Mouse (Mus musculus) midbrain, embryonic 14.5 days (tissue): ENCODE measurements around the gene Hagh. TPM values are rescaled to one million over a fixed set of nuclear protein-coding genes. Genes with fewer than 3 reads are reported as not detected.

Experiments
- ATAC-seq: fragments of 200-750 bp; cut with Nextera tagmentation; 2 replicates; pipeline ENCODE4 v1.8.0; 2017; ENCODE audit warnings: moderate number of reproducible peaks, moderate library complexity; ENCODE audit not compliant: low FRiP score, low TSS enrichment
- DNase-seq: peaks from one replicate; pipeline ENCODE4 v3.0.0-alpha.2; 2015
- H3K27ac ChIP-seq: fragments of 300-500 bp; sonication (generic); replicated peaks from 2 replicates; pipeline ENCODE4 v1.5.1; 2014; ENCODE audit warnings: mild to moderate bottlenecking, low read depth, low read length, moderate library complexity
- H3K27me3 ChIP-seq: fragments of 300-500 bp; sonication (generic); 2 replicates; pipeline ENCODE4 v1.6.1; 2014; ENCODE audit warnings: low read length, control low read depth, mixed read lengths; ENCODE audit not compliant: control insufficient read depth, insufficient read depth
- H3K36me3 ChIP-seq: fragments of 300-500 bp; sonication (generic); 2 replicates; pipeline ENCODE4 v1.6.1; 2014; ENCODE audit warnings: low read length, control low read depth; ENCODE audit not compliant: control insufficient read depth, insufficient read depth
- H3K4me1 ChIP-seq: fragments of 300-500 bp; sonication (generic); 2 replicates; pipeline ENCODE4 v1.6.1; 2014; ENCODE audit warnings: mild to moderate bottlenecking, antibody characterized with exemption, low read length, control low read depth; ENCODE audit not compliant: control insufficient read depth, insufficient read depth
- H3K4me2 ChIP-seq: fragments of 300-500 bp; sonication (generic); 2 replicates; pipeline ENCODE4 v1.6.1; 2014; ENCODE audit warnings: mild to moderate bottlenecking, low read length, moderate library complexity
- H3K4me3 ChIP-seq: fragments of 300-500 bp; sonication (generic); replicated peaks from 2 replicates; pipeline ENCODE4 v1.5.1; 2014; ENCODE audit warnings: low read depth, low read length
- H3K9ac ChIP-seq: fragments of 300-500 bp; sonication (generic); replicated peaks from 2 replicates; pipeline ENCODE4 v1.6.1; 2014; ENCODE audit warnings: mild to moderate bottlenecking, low read length, moderate library complexity
- H3K9me3 ChIP-seq: fragments of 300-500 bp; sonication (generic); 2 replicates; pipeline ENCODE4 v1.6.1; 2016; ENCODE audit warnings: low read length, control low read depth, mixed read lengths; ENCODE audit not compliant: control insufficient read depth
- WGBS: fragments of 180-500 bp; shearing (Covaris S2); extraction: QIAGEN DNeasy Blood & Tissue Kit; methylation state at CpG from one replicate; pipeline ENCODE4 v1.1.7; 2014; 5-methylcytosine and 5-hydroxymethylcytosine counted together
- polyA plus RNA-seq: library from polyadenylated mRNA; unstranded; fragments of >200 nt; fragmentation: Nextera tagmentation; extraction: Ambion mirVana; gene quantifications from 2 replicates; pipeline ENCODE4 v1.2.1, GENCODE M21; 2014

The Hagh gene
- polyA plus RNA-seq, 1 experiment from 2014 or later: 55.4 TPM

GRCm38 (mm10) chr17:24873695-24874404 is 33.9 kb downstream of the Hagh start:
- no peaks in the 10 kb centered on the region for H3K27me3 ChIP-seq
- no peaks in the 10 kb centered on the region for H3K9me3 ChIP-seq
- WGBS: 59% methylated on average over 4 of the region's 4 CpGs
- ATAC-seq (no peak), DNase-seq (no peak)
- H3K4me3 ChIP-seq: no peak overlapping the region
- H3K4me1 ChIP-seq: no peaks in the 10 kb centered on the region
- H3K9ac ChIP-seq: no peak overlapping the region
- no peak overlapping the region for H3K4me2 ChIP-seq
- H3K27ac ChIP-seq: no peak overlapping the region
- no peaks in the 10 kb centered on the region for H3K36me3 ChIP-seq

DNA sequence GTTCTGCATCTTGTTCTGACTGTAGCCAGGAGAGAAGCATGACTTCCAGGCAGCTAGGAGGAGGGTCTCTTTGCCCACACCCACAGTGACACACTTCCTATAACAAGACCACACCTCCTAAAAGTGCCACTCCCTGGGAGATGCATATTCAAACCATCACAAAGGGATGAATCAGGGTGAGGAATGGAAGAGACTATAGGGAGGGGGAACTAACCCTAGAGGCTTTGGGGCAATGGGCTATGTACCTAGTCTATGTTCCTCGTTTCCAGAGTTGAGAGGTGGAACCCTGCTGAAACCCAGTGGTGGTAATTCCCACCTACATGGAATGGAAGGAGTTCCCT is 34.4 kb downstream of the Hagh start:
- no peaks in the 10 kb centered on the region for H3K36me3 ChIP-seq
- WGBS: 33% methylated on average over 1 of the region's 1 CpGs
- no peaks in the 10 kb centered on the region for H3K9me3 ChIP-seq

DNA sequence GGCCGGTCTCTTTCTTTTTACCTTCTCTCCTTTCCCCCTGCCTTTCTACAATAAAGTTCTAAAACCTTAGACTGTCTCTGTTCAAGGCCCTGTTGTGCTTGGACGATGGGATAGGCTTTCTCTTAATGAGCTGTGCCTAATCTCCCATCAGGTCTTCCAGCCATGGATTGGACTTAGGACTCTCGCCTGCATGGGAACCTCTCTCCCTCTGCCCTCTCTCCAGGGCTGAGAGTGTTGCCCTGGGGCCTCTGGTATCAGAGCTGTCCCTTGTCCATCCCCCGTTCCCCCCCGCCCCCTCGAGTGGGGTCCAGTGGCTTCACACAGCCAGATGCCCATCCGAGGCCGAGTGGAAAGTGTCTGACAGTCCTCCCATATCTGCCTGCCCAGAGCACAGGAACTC is 35.0 kb downstream of the Hagh start:
- no peak overlapping the region for H3K9ac ChIP-seq
- 80% methylated on average over 8 of the region's 8 CpGs for WGBS
- H3K4me3 ChIP-seq: no peak overlapping the region
- no peaks in the 10 kb centered on the region for H3K9me3 ChIP-seq
- H3K27me3 ChIP-seq: no peaks in the 10 kb centered on the region
- no peak for DNase-seq
- no peaks in the 10 kb centered on the region for H3K4me1 ChIP-seq
- H3K36me3 ChIP-seq: no peaks in the 10 kb centered on the region
- no peak overlapping the region for H3K4me2 ChIP-seq
- H3K27ac ChIP-seq: no peak overlapping the region
- no peak for ATAC-seq

More for the DNA sequence above, 34.4 kb downstream of the Hagh start:
- Histone ChIP-seq H3K4me1 (no peaks in the 10 kb centered on the region), H3K27ac (no peak overlapping the region), H3K9ac (no peak overlapping the region), H3K27me3 (no peaks in the 10 kb centered on the region), H3K4me2 (no peak overlapping the region), H3K4me3 (no peak overlapping the region)
- ATAC-seq: no peak
- DNase-seq: no peak

DNA sequence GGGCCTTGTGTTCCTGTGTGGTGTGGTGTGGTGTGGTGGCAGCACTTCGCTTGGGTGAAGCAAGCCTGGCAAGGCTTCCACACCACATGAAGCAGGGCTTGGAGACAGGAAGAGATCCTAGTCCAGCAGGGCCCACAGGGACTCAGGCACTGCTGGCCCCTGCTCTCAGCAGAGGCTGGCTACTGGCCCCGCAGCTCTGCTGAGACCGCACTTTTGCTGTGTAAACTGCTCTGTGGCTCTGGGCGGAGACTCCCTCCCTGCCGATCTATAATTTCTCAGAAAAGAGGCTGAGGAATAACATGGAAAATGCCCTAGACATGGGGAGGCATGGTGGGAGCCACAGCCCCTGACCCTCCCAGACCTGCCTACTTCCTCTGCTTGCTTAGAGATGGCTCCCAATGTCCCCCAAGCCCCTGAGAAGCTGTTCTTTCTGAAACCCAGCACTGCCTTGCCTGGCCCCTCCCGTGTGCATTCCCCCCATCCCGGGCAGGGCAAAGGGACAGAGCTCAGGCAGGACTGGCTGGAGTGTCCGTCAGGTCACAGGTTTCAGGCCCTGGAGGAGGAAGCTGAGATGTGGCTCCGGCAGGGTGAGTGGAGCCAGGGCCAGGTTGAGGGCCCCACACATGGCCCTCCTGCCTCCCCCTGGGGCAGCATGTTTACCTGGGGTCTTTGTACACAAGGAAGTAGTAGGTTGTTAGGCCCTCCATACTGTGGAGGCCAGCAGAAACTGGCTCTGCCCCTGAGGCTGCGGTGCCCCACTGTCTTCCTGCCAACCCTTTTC is 37.6 kb downstream of the Hagh start:
- Histone ChIP-seq H3K9ac (no peak overlapping the region), H3K27me3 (no peaks in the 10 kb centered on the region), H3K4me2 (no peak overlapping the region), H3K4me3 (no peak overlapping the region), H3K36me3 (peaks cover 6% of the 10 kb centered on the region), H3K4me1 (no peaks in the 10 kb centered on the region), H3K27ac (no peak overlapping the region), H3K9me3 (no peaks in the 10 kb centered on the region)
- 65% methylated on average over 10 of the region's 10 CpGs for WGBS
- ATAC-seq (no peak), DNase-seq (no peak)

DNA sequence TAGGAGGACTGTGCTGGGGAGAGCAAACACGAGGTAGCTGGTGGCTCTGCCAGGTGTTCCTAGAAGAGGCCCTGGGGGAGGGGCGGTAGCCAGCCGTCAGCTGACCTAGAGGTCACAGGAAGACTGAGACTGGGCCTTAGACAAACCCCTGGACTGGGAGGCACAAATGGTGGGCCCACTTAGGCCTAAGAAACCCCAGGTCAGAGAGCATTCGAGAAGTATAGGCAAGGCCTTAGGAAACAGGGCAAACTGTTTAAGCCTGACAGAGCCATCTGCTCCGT is 38.1 kb downstream of the Hagh start:
- no peak overlapping the region for H3K9ac ChIP-seq
- H3K4me1 ChIP-seq: no peaks in the 10 kb centered on the region
- DNase-seq (no peak), ATAC-seq (no peak)
- H3K27me3 ChIP-seq: no peaks in the 10 kb centered on the region
- H3K4me3 ChIP-seq: no peak overlapping the region
- whole genome bisulfite sequencing: 39% methylated on average over 5 of the region's 5 CpGs
- peaks cover 11% of the 10 kb centered on the region for H3K36me3 ChIP-seq
- no peak overlapping the region for H3K4me2 ChIP-seq
- no peak overlapping the region for H3K27ac ChIP-seq
- H3K9me3 ChIP-seq: no peaks in the 10 kb centered on the region

- no peaks in the 10 kb centered on the region for H3K9me3 ChIP-seq
- H3K4me1 ChIP-seq: no peaks in the 10 kb centered on the region
- H3K9ac ChIP-seq: no peak overlapping the region
- peaks cover 16% of the 10 kb centered on the region for H3K36me3 ChIP-seq
- no peak for ATAC-seq
- no peaks in the 10 kb centered on the region for H3K27me3 ChIP-seq
- DNase-seq: no peak
- H3K4me3 ChIP-seq: no peak overlapping the region
- H3K4me2 ChIP-seq: no peak overlapping the region
- 77% methylated on average over 8 of the region's 8 CpGs for WGBS
- no peak overlapping the region for H3K27ac ChIP-seq
These were observed 38.6 kb downstream of the Hagh start for GRCm38 (mm10) chr17:24878531-24878930.

- peak; percentile 44 for DNase-seq
These were observed 41.9 kb downstream of the Hagh start for GRCm38 (mm10) chr17:24881738-24882440.

DNA sequence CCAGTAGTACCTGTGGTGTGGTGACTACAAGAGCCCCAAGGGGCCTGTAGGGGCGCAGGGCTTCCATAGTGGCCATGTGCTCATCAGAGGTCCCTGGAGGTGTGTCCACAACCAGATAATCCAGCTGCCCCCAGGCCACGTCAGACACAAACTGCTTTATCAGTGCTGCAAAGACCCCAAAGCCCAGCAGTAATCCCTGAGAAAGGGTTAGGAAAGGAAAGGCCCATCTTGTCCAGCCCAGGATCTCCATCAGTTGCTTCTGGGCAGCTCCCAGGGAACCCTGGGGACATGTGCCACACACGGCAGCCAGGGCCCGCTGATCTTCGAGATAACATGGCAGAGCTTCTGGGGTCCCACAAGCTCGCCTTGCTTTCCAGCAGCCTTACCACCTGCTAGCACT is 44.4 kb downstream of the Hagh start:
- Histone ChIP-seq H3K27me3 (no peaks in the 10 kb centered on the region), H3K36me3 (peaks cover 32% of the 10 kb centered on the region), H3K9ac (no peak overlapping the region), H3K27ac (no peak overlapping the region), H3K4me3 (no peak overlapping the region), H3K4me1 (peaks cover 19% of the 10 kb centered on the region), H3K9me3 (no peaks in the 10 kb centered on the region), H3K4me2 (no peak overlapping the region)
- WGBS: 86% methylated on average over 6 of the region's 6 CpGs
- DNase-seq (no peak), ATAC-seq (no peak)

More at GRCm38 (mm10) chr17:24881738-24882440, 41.9 kb downstream of the Hagh start:
- no peak overlapping the region for H3K4me3 ChIP-seq
- no peak overlapping the region for H3K27ac ChIP-seq
- WGBS: 48% methylated on average over 7 of the region's 7 CpGs
- no peak overlapping the region for H3K4me2 ChIP-seq
- no peaks in the 10 kb centered on the region for H3K27me3 ChIP-seq
- ATAC-seq: no peak
- peaks cover 5% of the 10 kb centered on the region for H3K4me1 ChIP-seq
- no peaks in the 10 kb centered on the region for H3K9me3 ChIP-seq
- peaks cover 22% of the 10 kb centered on the region for H3K36me3 ChIP-seq
- H3K9ac ChIP-seq: no peak overlapping the region
